Mouse (Mus musculus) forebrain, embryonic 10.5 days (tissue): ENCODE results near the gene Lzts3. TPM values are rescaled to one million over a fixed set of nuclear protein-coding genes. Genes with fewer than 3 reads are reported as not detected.

Experiments used
- DNase-seq: peaks from one replicate; pipeline ENCODE4 v3.0.0-alpha.2; 2017; ENCODE audit warnings: low spot score; ENCODE audit errors: extremely low spot score
- H3K27ac ChIP-seq: fragments of 300-500 bp; sonication (generic); 2 replicates; pipeline ENCODE4 v1.5.1; 2016; ENCODE audit warnings: mild to moderate bottlenecking
- H3K27me3 ChIP-seq: fragments of 300-500 bp; sonication (generic); 2 replicates; pipeline ENCODE4 v1.6.1; 2016; ENCODE audit warnings: mild to moderate bottlenecking; ENCODE audit not compliant: poor library complexity, severe bottlenecking
- H3K36me3 ChIP-seq: fragments of 300-500 bp; sonication (generic); replicated peaks from 2 replicates; pipeline ENCODE4 v1.6.1; 2016; ENCODE audit warnings: mild to moderate bottlenecking, moderate library complexity
- H3K4me1 ChIP-seq: fragments of 300-500 bp; sonication (generic); 2 replicates; pipeline ENCODE4 v1.6.1; 2016
- H3K4me3 ChIP-seq: fragments of 300-500 bp; sonication (generic); 2 replicates; pipeline ENCODE4 v1.5.1; 2016; ENCODE audit warnings: mild to moderate bottlenecking, moderate library complexity
- H3K9me3 ChIP-seq: fragments of 300-500 bp; sonication (generic); 2 replicates; pipeline ENCODE4 v1.6.1; 2016; ENCODE audit warnings: mild to moderate bottlenecking, moderate library complexity
- WGBS: fragments of 180-500 bp; shearing (Covaris S2); methylation state at CpG from one replicate; pipeline ENCODE4 v1.1.7; 2016; 5-methylcytosine and 5-hydroxymethylcytosine counted together
- polyA plus RNA-seq: library from polyadenylated mRNA; unstranded; fragments of >200 nt; fragmentation: Nextera tagmentation; extraction: Ambion mirVana; gene quantifications from 2 replicates; pipeline ENCODE4 v1.2.1, GENCODE M21; 2016

The Lzts3 gene
- polyA plus RNA-seq, 1 experiment from 2014 or later: 3.4 TPM

GRCm38 (mm10) chr2:130632887-130633675 lies 9.5 kb downstream of the Lzts3 start:
- peaks cover 68% of the 10 kb centered on the region for H3K27me3 ChIP-seq
- WGBS: 47% methylated on average over 5 of the region's 5 CpGs

GRCm38 (mm10) chr2:130632416-130632815 lies 10.2 kb downstream of the Lzts3 start:
- Histone ChIP-seq H3K27me3 (peaks cover 62% of the 10 kb centered on the region), H3K9me3 (no peaks in the 10 kb centered on the region), H3K4me1 (peaks cover 62% of the 10 kb centered on the region), H3K27ac (peak overlapping the region; percentile 4; the same call in 1 of the 2 replicates), H3K36me3 (peaks cover 21% of the 10 kb centered on the region), H3K4me3 (no peak overlapping the region)
- no peak for DNase-seq
- 61% methylated on average over 1 of the region's 1 CpGs for WGBS

More at GRCm38 (mm10) chr2:130632887-130633675, 9.5 kb downstream of the Lzts3 start:
- no peaks in the 10 kb centered on the region for H3K9me3 ChIP-seq
- DNase-seq: peak; percentile 68
- peak overlapping the region; percentile 70; the same call in 1 of the 2 replicates for H3K27ac ChIP-seq
- peaks cover 15% of the 10 kb centered on the region for H3K36me3 ChIP-seq
- peaks cover 66% of the 10 kb centered on the region for H3K4me1 ChIP-seq
- H3K4me3 ChIP-seq: 0 out of 2 replicates have a peak overlapping the region, but pooled peaks have one; percentile 51

GRCm38 (mm10) chr2:130629839-130630203 lies 12.8 kb downstream of the Lzts3 start, which contains the start of the genes Fastkd5 and Ubox5:
Gene Fastkd5, minus strand, starts transcription at chr2:130630027.
Gene Ubox5, minus strand, starts transcription at chr2:130630038.
- Histone ChIP-seq H3K27ac (peak within 1 kb of the TSS; percentile 90), H3K9me3 (no peaks in the 10 kb centered on the region), H3K4me3 (peak within 1 kb of the TSS; percentile 84), H3K27me3 (peaks cover 36% of the 10 kb centered on the region), H3K36me3 (peaks cover 36% of the 10 kb centered on the region), H3K4me1 (peaks cover 46% of the 10 kb centered on the region)
- DNase-seq: peak; percentile 86
- WGBS: 1% methylated on average over 25 of the region's 25 CpGs

- no peak for DNase-seq
- Histone ChIP-seq H3K4me1 (peaks cover 40% of the 10 kb centered on the region), H3K27me3 (peaks cover 30% of the 10 kb centered on the region), H3K9me3 (no peaks in the 10 kb centered on the region), H3K27ac (peak overlapping the region; percentile 90), H3K4me3 (peak overlapping the region; percentile 84), H3K36me3 (peaks cover 42% of the 10 kb centered on the region)
- 3% methylated on average over 37 of the region's 37 CpGs for WGBS
These were observed 13.3 kb downstream of the Lzts3 start for GRCm38 (mm10) chr2:130629080-130629838.

GRCm38 (mm10) chr2:130628424-130628823 lies 14.2 kb downstream of the Lzts3 start:
- no peak for DNase-seq
- WGBS: 67% methylated on average over 3 of the region's 3 CpGs
- peaks cover 22% of the 10 kb centered on the region for H3K27me3 ChIP-seq
- H3K4me3 ChIP-seq: peak overlapping the region; percentile 84
- H3K9me3 ChIP-seq: no peaks in the 10 kb centered on the region
- H3K4me1 ChIP-seq: peaks cover 32% of the 10 kb centered on the region
- H3K36me3 ChIP-seq: peaks cover 50% of the 10 kb centered on the region
- no peak overlapping the region for H3K27ac ChIP-seq

- Histone ChIP-seq H3K27ac (no peak overlapping the region), H3K9me3 (no peaks in the 10 kb centered on the region), H3K36me3 (peaks cover 91% of the 10 kb centered on the region), H3K4me3 (no peak overlapping the region), H3K27me3 (no peaks in the 10 kb centered on the region), H3K4me1 (no peaks in the 10 kb centered on the region)
- WGBS: 93% methylated on average over 7 of the region's 7 CpGs
- no peak for DNase-seq
These were observed 23.6 kb downstream of the Lzts3 start for GRCm38 (mm10) chr2:130618972-130619371.

GRCm38 (mm10) chr2:130613091-130613490 lies 29.5 kb downstream of the Lzts3 start:
- no peaks in the 10 kb centered on the region for H3K9me3 ChIP-seq
- H3K4me1 ChIP-seq: no peaks in the 10 kb centered on the region
- H3K36me3 ChIP-seq: peaks cover 58% of the 10 kb centered on the region
- no peak overlapping the region for H3K27ac ChIP-seq
- no peak overlapping the region for H3K4me3 ChIP-seq
- no peak for DNase-seq
- WGBS: 69% methylated on average over 3 of the region's 3 CpGs
- no peaks in the 10 kb centered on the region for H3K27me3 ChIP-seq

- Histone ChIP-seq H3K4me1 (no peaks in the 10 kb centered on the region), H3K27me3 (no peaks in the 10 kb centered on the region), H3K36me3 (peaks cover 71% of the 10 kb centered on the region), H3K27ac (no peak overlapping the region), H3K9me3 (no peaks in the 10 kb centered on the region), H3K4me3 (no peak overlapping the region)
- DNase-seq: no peak
- WGBS: 93% methylated on average over 4 of the region's 4 CpGs
These were observed 40.4 kb downstream of the Lzts3 start for GRCm38 (mm10) chr2:130602195-130602594.

- DNase-seq: no peak
- Histone ChIP-seq H3K4me1 (no peaks in the 10 kb centered on the region), H3K9me3 (no peaks in the 10 kb centered on the region), H3K27ac (no peak overlapping the region), H3K27me3 (no peaks in the 10 kb centered on the region), H3K4me3 (no peak overlapping the region), H3K36me3 (peaks cover 89% of the 10 kb centered on the region)
- 80% methylated on average over 3 of the region's 3 CpGs for WGBS
These were observed 44.2 kb downstream of the Lzts3 start for GRCm38 (mm10) chr2:130598399-130598798.

- Histone ChIP-seq H3K27ac (no peak overlapping the region), H3K36me3 (peaks cover 89% of the 10 kb centered on the region), H3K4me3 (no peak overlapping the region), H3K27me3 (no peaks in the 10 kb centered on the region), H3K4me1 (no peaks in the 10 kb centered on the region), H3K9me3 (no peaks in the 10 kb centered on the region)
- no peak for DNase-seq
- 37% methylated on average over 1 of the region's 1 CpGs for WGBS
These were observed 45.0 kb downstream of the Lzts3 start for GRCm38 (mm10) chr2:130597601-130598010.

GRCm38 (mm10) chr2:130595596-130595995 lies 47.0 kb downstream of the Lzts3 start:
- no peaks in the 10 kb centered on the region for H3K9me3 ChIP-seq

GRCm38 (mm10) chr2:130591016-130591415 lies 51.6 kb downstream of the Lzts3 start:
- Histone ChIP-seq H3K27ac (no peak overlapping the region), H3K4me3 (no peak overlapping the region), H3K9me3 (no peaks in the 10 kb centered on the region), H3K36me3 (peaks cover 55% of the 10 kb centered on the region), H3K4me1 (peaks cover 9% of the 10 kb centered on the region), H3K27me3 (no peaks in the 10 kb centered on the region)
- 89% methylated on average over 2 of the region's 2 CpGs for WGBS
- DNase-seq: no peak

More at GRCm38 (mm10) chr2:130595596-130595995, 47.0 kb downstream of the Lzts3 start:
- no peak for DNase-seq
- 83% methylated on average over 1 of the region's 1 CpGs for WGBS
- Histone ChIP-seq H3K4me1 (no peaks in the 10 kb centered on the region), H3K27me3 (no peaks in the 10 kb centered on the region), H3K4me3 (no peak overlapping the region), H3K27ac (no peak overlapping the region), H3K36me3 (peaks cover 90% of the 10 kb centered on the region)

GRCm38 (mm10) chr2:130589761-130590160 lies 52.8 kb downstream of the Lzts3 start:
- no peak for DNase-seq
- Histone ChIP-seq H3K4me1 (peaks cover 9% of the 10 kb centered on the region), H3K27me3 (0 out of 2 replicates have a peak, but pooled peaks cover 5% of the 10 kb centered on the region), H3K9me3 (no peaks in the 10 kb centered on the region), H3K36me3 (peaks cover 43% of the 10 kb centered on the region), H3K4me3 (no peak overlapping the region), H3K27ac (no peak overlapping the region)
- 93% methylated on average over 2 of the region's 2 CpGs for WGBS
